12 mouse cellular contexts compared by ENCODE assay signal in genomic region chr11:90650231-90650885, GRCm38 (mm10).
"Had no signal": no experiment of that assay in that cellular context is flagged by ENCODE, and none has a peak within 500 bp of the region (broad histone marks: within the 10 kb centered on the region; RNA-seq: fewer than 3 reads in every experiment).

No protein-coding gene starts in this region.

- H3K27me3 ChIP-seq: limb, embryonic 15.5 days; midbrain, embryonic 12.5 days; neural tube, embryonic 12.5 days had no signal

- H3K9me3 ChIP-seq: limb, embryonic 15.5 days; midbrain, embryonic 12.5 days; neural tube, embryonic 12.5 days had no signal

- DNase-seq: kidney, adult 11 months; kidney, adult 9 months; layer of hippocampus, adult 9-11 months; lung, adult 18-20 months; right cerebral cortex, postnatal 25 days; thymus, postnatal 36 days had no signal

- H3K4me2 ChIP-seq: limb, embryonic 15.5 days; midbrain, embryonic 12.5 days; neural tube, embryonic 12.5 days had no signal

- H3K27ac ChIP-seq: kidney, postnatal 0 days; liver, embryonic 14.5 days; midbrain, embryonic 12.5 days; neural tube, embryonic 12.5 days had no signal

- H3K4me1 ChIP-seq: midbrain, embryonic 12.5 days; neural tube, embryonic 12.5 days had no signal

- H3K4me3 ChIP-seq: limb, embryonic 15.5 days; midbrain, embryonic 12.5 days; myocyte; neural tube, embryonic 12.5 days had no signal

- H3K9ac ChIP-seq: limb, embryonic 15.5 days; liver, embryonic 14.5 days; midbrain, embryonic 12.5 days; neural tube, embryonic 12.5 days had no signal
